Mouse (Mus musculus): Measurements from ENCODE around the gene 5730522E02Rik. TPM values are rescaled to one million over a fixed set of nuclear protein-coding genes. Genes with fewer than 3 reads are reported as not detected.

The 5730522E02Rik gene
- total RNA-seq, 2 experiments from 2014 or later: 6.5 TPM; not detected in 1

GRCm38 (mm10) chr11:25856629-25857568, 353.7 kb downstream of the 5730522E02Rik start:
- no peak for ATAC-seq (replicated peaks; ENCODE audit: low FRiP score, low TSS enrichment, poor library complexity, severe bottlenecking)

- ATAC-seq (replicated peaks; ENCODE audit: low FRiP score, low TSS enrichment, poor library complexity, severe bottlenecking): no peak
These were observed 354.8 kb downstream of the 5730522E02Rik start for GRCm38 (mm10) chr11:25855794-25856193.

- no peak for ATAC-seq (replicated peaks; ENCODE audit: low FRiP score, low TSS enrichment, poor library complexity, severe bottlenecking)
These were observed 356.3 kb downstream of the 5730522E02Rik start for GRCm38 (mm10) chr11:25854216-25854615.

GRCm38 (mm10) chr11:25853032-25853431, 357.5 kb downstream of the 5730522E02Rik start:
- ATAC-seq (replicated peaks; ENCODE audit: low FRiP score, low TSS enrichment, poor library complexity, severe bottlenecking): no peak

- no peak for ATAC-seq (replicated peaks; ENCODE audit: low FRiP score, low TSS enrichment, poor library complexity, severe bottlenecking)
These were observed 361.5 kb downstream of the 5730522E02Rik start for GRCm38 (mm10) chr11:25848824-25849644.

- ATAC-seq (replicated peaks; ENCODE audit: low FRiP score, low TSS enrichment, poor library complexity, severe bottlenecking): no peak
These were observed 372.1 kb downstream of the 5730522E02Rik start for GRCm38 (mm10) chr11:25838451-25838850.

GRCm38 (mm10) chr11:25819789-25820188, 390.8 kb downstream of the 5730522E02Rik start:
- no peak for ATAC-seq (replicated peaks; ENCODE audit: low FRiP score, low TSS enrichment, poor library complexity, severe bottlenecking)

- no peak for ATAC-seq (replicated peaks; ENCODE audit: low FRiP score, low TSS enrichment, poor library complexity, severe bottlenecking)
These were observed 397.1 kb downstream of the 5730522E02Rik start for GRCm38 (mm10) chr11:25813446-25813845.

- no peak for ATAC-seq (replicated peaks; ENCODE audit: low FRiP score, low TSS enrichment, poor library complexity, severe bottlenecking)
These were observed 422.9 kb downstream of the 5730522E02Rik start for GRCm38 (mm10) chr11:25787691-25788090.

- ATAC-seq (replicated peaks; ENCODE audit: low FRiP score, low TSS enrichment, poor library complexity, severe bottlenecking): no peak
These were observed 438.3 kb downstream of the 5730522E02Rik start for GRCm38 (mm10) chr11:25772231-25772630.

- no peak for ATAC-seq (replicated peaks; ENCODE audit: low FRiP score, low TSS enrichment, poor library complexity, severe bottlenecking)
These were observed 439.5 kb downstream of the 5730522E02Rik start for GRCm38 (mm10) chr11:25770991-25771568.

- ATAC-seq (replicated peaks; ENCODE audit: low FRiP score, low TSS enrichment, poor library complexity, severe bottlenecking): no peak
These were observed 442.8 kb downstream of the 5730522E02Rik start for GRCm38 (mm10) chr11:25767584-25768333.

- no peak for ATAC-seq (replicated peaks; ENCODE audit: low FRiP score, low TSS enrichment, poor library complexity, severe bottlenecking)
These were observed 457.2 kb downstream of the 5730522E02Rik start for GRCm38 (mm10) chr11:25753156-25753899.

- no peak for ATAC-seq (replicated peaks; ENCODE audit: low FRiP score, low TSS enrichment, poor library complexity, severe bottlenecking)
These were observed 458.1 kb downstream of the 5730522E02Rik start for GRCm38 (mm10) chr11:25752418-25752817.

GRCm38 (mm10) chr11:25747098-25747862, 463.3 kb downstream of the 5730522E02Rik start:
- no peak for ATAC-seq (replicated peaks; ENCODE audit: low FRiP score, low TSS enrichment, poor library complexity, severe bottlenecking)

GRCm38 (mm10) chr11:25743664-25744063, 466.9 kb downstream of the 5730522E02Rik start:
- ATAC-seq (replicated peaks; ENCODE audit: low FRiP score, low TSS enrichment, poor library complexity, severe bottlenecking): no peak

GRCm38 (mm10) chr11:25737255-25737654, 473.3 kb downstream of the 5730522E02Rik start:
- no peak for ATAC-seq (replicated peaks; ENCODE audit: low FRiP score, low TSS enrichment, poor library complexity, severe bottlenecking)

- no peak for ATAC-seq (replicated peaks; ENCODE audit: low FRiP score, low TSS enrichment, poor library complexity, severe bottlenecking)
These were observed 481.1 kb downstream of the 5730522E02Rik start for GRCm38 (mm10) chr11:25729476-25729875.
